Mouse (Mus musculus) lung, adult 2 months (tissue): ENCODE data around the gene Magi2.

ENCODE experiments used
- CTCF ChIP-seq: fragments of 200-500 bp; IDR thresholded peaks from 2 replicates; pipeline ENCODE4 v1.5.1; 2011; ENCODE audit warnings: mild to moderate bottlenecking, low read length, control low read depth; ENCODE audit not compliant: insufficient read depth
- POLR2A ChIP-seq: fragments of 200-500 bp; IDR thresholded peaks from 2 replicates; pipeline ENCODE4 v1.6.1; 2011; ENCODE audit warnings: low read depth, mild to moderate bottlenecking, control low read depth, low read length, borderline replicate concordance; ENCODE audit errors: extremely low read depth

- TF ChIP-seq CTCF (no peak), POLR2A (no peak)
Measured at GRCm38 (mm10) chr5:19306656-19307055, 79.8 kb downstream of the Magi2 start.
